Mouse (Mus musculus) liver, embryonic 14.5 days (tissue): ENCODE data around the gene Tbca.

ENCODE experiments used
- CTCF ChIP-seq: IDR thresholded peaks from 2 replicates; pipeline ENCODE4 v1.5.1; 2016; ENCODE audit warnings: antibody characterized with exemption, low read depth, control low read depth
- EP300 ChIP-seq: IDR thresholded peaks from 2 replicates; pipeline ENCODE4 v1.6.1; 2016; ENCODE audit warnings: antibody characterized with exemption, low read depth

GRCm38 (mm10) chr13:94882711-94883145 lies 94.0 kb downstream of the Tbca start:
- TF ChIP-seq CTCF (no peak), EP300 (no peak)
